Mouse (Mus musculus) forebrain, embryonic 15.5 days (tissue): ENCODE data around the gene Dip2b. TPM values are rescaled to one million over a fixed set of nuclear protein-coding genes. Genes with fewer than 3 reads are reported as not detected.

Experiments used
- ATAC-seq: fragments of 200-750 bp; cut with Nextera tagmentation; replicated peaks from 2 replicates; pipeline ENCODE4 v1.8.0; 2017; ENCODE audit warnings: mild to moderate bottlenecking, moderate TSS enrichment, moderate library complexity
- H3K27ac ChIP-seq: fragments of 300-500 bp; sonication (generic); replicated peaks from 2 replicates; pipeline ENCODE4 v1.5.1; 2015; ENCODE audit warnings: mild to moderate bottlenecking, inconsistent platforms
- H3K27me3 ChIP-seq: fragments of 300-500 bp; sonication (generic); 2 replicates; pipeline ENCODE4 v1.6.1; 2015; ENCODE audit warnings: inconsistent platforms
- H3K36me3 ChIP-seq: fragments of 300-500 bp; sonication (generic); 2 replicates; pipeline ENCODE4 v1.6.1; 2015; ENCODE audit warnings: mild to moderate bottlenecking, inconsistent platforms
- H3K4me1 ChIP-seq: fragments of 300-500 bp; sonication (generic); 2 replicates; pipeline ENCODE4 v1.6.1; 2015; ENCODE audit warnings: inconsistent platforms
- H3K4me2 ChIP-seq: fragments of 300-500 bp; sonication (generic); replicated peaks from 2 replicates; pipeline ENCODE4 v1.6.1; 2015; ENCODE audit warnings: mild to moderate bottlenecking, inconsistent platforms
- H3K4me3 ChIP-seq: fragments of 300-500 bp; sonication (generic); 2 replicates; pipeline ENCODE4 v1.5.1; 2015; ENCODE audit warnings: mild to moderate bottlenecking, inconsistent platforms
- H3K9ac ChIP-seq: fragments of 300-500 bp; sonication (generic); replicated peaks from 2 replicates; pipeline ENCODE4 v1.6.1; 2015; ENCODE audit warnings: mild to moderate bottlenecking, inconsistent platforms
- H3K9me3 ChIP-seq: fragments of 300-500 bp; sonication (generic); 2 replicates; pipeline ENCODE4 v1.6.1; 2016; ENCODE audit warnings: inconsistent platforms
- WGBS: fragments of 180-500 bp; shearing (Covaris S2); methylation state at CpG from one replicate; pipeline ENCODE4 v1.1.7; 2015; ENCODE audit warnings: mixed read lengths; 5-methylcytosine and 5-hydroxymethylcytosine counted together
- polyA plus RNA-seq: library from polyadenylated mRNA; unstranded; fragments of >200 nt; fragmentation: Nextera tagmentation; extraction: Ambion mirVana; gene quantifications from 2 replicates; pipeline ENCODE4 v1.2.1, GENCODE M21; 2015

The Dip2b gene
- polyA plus RNA-seq, 1 experiment from 2014 or later, result 20.2 TPM

- H3K4me2 ChIP-seq, result no peak overlapping the region
- H3K9ac ChIP-seq, result no peak overlapping the region
- no peaks in the 10 kb centered on the region for H3K4me1 ChIP-seq
- peaks cover 62% of the 10 kb centered on the region for H3K36me3 ChIP-seq
- 93% methylated on average over 3 of the region's 3 CpGs for WGBS
- H3K27me3 ChIP-seq, result no peaks in the 10 kb centered on the region
- H3K27ac ChIP-seq, result no peak overlapping the region
- ATAC-seq, result no peak
- no peaks in the 10 kb centered on the region for H3K9me3 ChIP-seq
- no peak overlapping the region for H3K4me3 ChIP-seq
Observed at GRCm38 (mm10) chr15:100177167-100177566, 138.7 kb downstream of the Dip2b start.

- Histone ChIP-seq H3K9ac (no peak overlapping the region), H3K4me3 (no peak overlapping the region), H3K27me3 (no peaks in the 10 kb centered on the region), H3K9me3 (no peaks in the 10 kb centered on the region), H3K27ac (no peak overlapping the region), H3K4me1 (no peaks in the 10 kb centered on the region), H3K36me3 (peaks cover 62% of the 10 kb centered on the region), H3K4me2 (no peak overlapping the region)
- no peak for ATAC-seq
- 92% methylated on average over 9 of the region's 9 CpGs for WGBS
Observed at GRCm38 (mm10) chr15:100177575-100177974, 139.1 kb downstream of the Dip2b start.

DNA sequence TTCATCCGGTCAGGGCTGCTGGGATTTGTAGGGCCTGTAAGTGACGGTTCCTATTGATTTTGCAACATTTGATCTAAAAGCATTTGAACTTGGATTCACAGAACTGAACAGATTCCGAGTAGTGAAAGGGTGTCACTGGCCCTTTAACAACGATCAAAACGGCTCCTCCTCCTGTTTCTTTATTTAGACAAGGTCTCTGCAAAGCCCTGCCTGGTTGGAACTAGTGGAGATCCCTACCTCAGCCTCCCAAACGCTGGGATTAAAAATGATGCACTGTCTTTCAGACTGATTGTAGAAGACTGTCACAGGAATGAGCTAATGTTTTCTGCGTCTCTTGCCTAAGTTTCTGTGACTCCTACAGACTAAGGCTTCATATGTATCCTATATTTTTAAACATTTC lies 140.0 kb downstream of the Dip2b start:
- no peak overlapping the region for H3K4me3 ChIP-seq
- no peak overlapping the region for H3K4me2 ChIP-seq
- H3K9ac ChIP-seq, result no peak overlapping the region
- ATAC-seq, result no peak
- no peaks in the 10 kb centered on the region for H3K4me1 ChIP-seq
- peaks cover 58% of the 10 kb centered on the region for H3K36me3 ChIP-seq
- no peak overlapping the region for H3K27ac ChIP-seq
- no peaks in the 10 kb centered on the region for H3K27me3 ChIP-seq
- no peaks in the 10 kb centered on the region for H3K9me3 ChIP-seq
- WGBS, result 72% methylated on average over 7 of the region's 7 CpGs

- H3K36me3 ChIP-seq, result peaks cover 53% of the 10 kb centered on the region
- H3K4me1 ChIP-seq, result no peaks in the 10 kb centered on the region
- no peaks in the 10 kb centered on the region for H3K9me3 ChIP-seq
- H3K4me2 ChIP-seq, result no peak overlapping the region
- WGBS, result 90% methylated on average over 6 of the region's 6 CpGs
- no peaks in the 10 kb centered on the region for H3K27me3 ChIP-seq
- H3K27ac ChIP-seq, result no peak overlapping the region
- ATAC-seq, result no peak
- no peak overlapping the region for H3K4me3 ChIP-seq
- H3K9ac ChIP-seq, result no peak overlapping the region
Observed at GRCm38 (mm10) chr15:100179685-100180084, 141.2 kb downstream of the Dip2b start.

DNA sequence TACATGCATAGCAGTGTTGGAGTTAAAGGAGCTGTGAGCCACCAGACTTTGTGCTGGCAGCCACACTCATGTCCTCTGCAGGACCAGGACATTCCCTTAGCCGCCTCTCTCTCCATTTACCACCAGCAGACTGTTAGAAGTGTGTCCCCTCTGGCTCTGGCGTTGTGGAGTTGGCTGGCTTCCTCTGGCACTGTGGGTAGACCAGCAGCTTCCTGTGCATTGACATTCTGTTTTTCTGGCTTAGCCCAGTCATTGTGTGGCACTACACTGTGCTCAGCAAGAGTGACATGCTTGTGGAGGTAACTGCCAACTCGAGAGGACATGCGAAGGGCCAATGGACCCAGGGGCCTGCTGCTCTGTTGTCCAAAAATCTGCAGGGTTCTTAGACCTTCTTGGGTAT lies 141.8 kb downstream of the Dip2b start:
- Histone ChIP-seq H3K4me1 (no peaks in the 10 kb centered on the region), H3K36me3 (peaks cover 50% of the 10 kb centered on the region), H3K9me3 (no peaks in the 10 kb centered on the region), H3K4me2 (no peak overlapping the region), H3K4me3 (no peak overlapping the region), H3K27ac (no peak overlapping the region), H3K9ac (no peak overlapping the region), H3K27me3 (no peaks in the 10 kb centered on the region)
- 0 out of 2 replicates have a peak, but pooled peaks have one; percentile 38 for ATAC-seq
- 84% methylated on average over 4 of the region's 4 CpGs for WGBS

DNA sequence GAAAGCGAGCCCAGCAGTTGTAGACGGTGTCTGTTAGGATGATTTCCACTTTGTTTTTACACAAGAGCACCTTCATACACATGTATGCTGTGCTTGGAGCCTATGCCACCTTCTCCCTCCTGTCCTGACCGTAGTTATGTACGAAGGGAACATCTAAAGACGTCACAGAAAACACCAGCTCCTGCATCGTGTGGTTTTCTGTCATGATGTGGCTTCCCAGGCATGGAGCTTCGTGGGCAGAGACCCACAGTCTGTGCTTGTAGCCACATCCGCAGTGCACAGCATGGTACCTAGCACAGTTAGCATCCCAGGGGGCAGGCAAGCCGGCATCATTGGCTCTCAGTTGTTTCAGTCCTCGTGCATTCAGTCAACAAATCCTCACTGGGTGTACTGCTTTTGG lies 143.4 kb downstream of the Dip2b start:
- H3K4me3 ChIP-seq, result no peak overlapping the region
- 88% methylated on average over 10 of the region's 10 CpGs for WGBS
- H3K27ac ChIP-seq, result no peak overlapping the region
- ATAC-seq, result no peak
- no peaks in the 10 kb centered on the region for H3K27me3 ChIP-seq
- no peak overlapping the region for H3K9ac ChIP-seq
- no peak overlapping the region for H3K4me2 ChIP-seq
- H3K4me1 ChIP-seq, result no peaks in the 10 kb centered on the region
- H3K9me3 ChIP-seq, result no peaks in the 10 kb centered on the region
- peaks cover 62% of the 10 kb centered on the region for H3K36me3 ChIP-seq

DNA sequence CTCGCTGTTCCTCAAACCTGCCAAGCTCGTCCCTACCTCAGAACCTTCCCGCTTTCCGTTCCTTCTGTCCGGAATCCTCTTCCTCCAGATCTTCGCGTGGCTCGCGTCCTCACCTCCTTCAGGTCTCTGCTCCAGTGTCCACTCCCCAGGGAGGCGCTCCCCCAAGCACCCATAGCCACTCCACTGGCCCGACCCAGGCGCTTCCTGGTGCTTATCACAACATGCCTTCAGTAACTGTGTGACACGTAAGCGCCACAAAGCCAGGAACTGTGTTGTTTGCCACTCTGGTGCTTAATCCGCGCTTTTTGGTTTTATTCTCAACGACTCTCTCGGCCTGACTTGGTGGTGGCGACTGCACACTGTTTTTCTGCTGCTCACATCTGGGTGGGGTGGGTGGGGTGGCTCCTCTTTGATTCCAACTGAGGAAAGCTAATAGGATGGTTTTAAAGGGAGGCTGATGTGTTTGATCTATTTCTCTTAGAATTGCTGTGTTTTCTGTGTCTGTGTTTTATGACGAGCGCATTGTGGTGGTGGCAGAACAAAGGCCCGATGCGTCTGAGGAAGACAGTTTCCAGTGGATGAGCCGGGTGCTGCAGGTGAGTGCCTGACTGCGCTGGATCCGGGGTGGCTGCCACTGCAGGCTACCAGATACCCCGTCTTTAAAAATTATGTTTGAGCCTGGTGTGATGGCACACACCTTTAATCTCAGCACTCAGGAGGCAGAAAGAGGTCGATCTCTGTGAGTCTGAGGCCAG lies 144.2 kb downstream of the Dip2b start:
- Histone ChIP-seq H3K27me3 (no peaks in the 10 kb centered on the region), H3K27ac (no peak overlapping the region), H3K36me3 (peaks cover 71% of the 10 kb centered on the region), H3K4me2 (no peak overlapping the region), H3K4me1 (no peaks in the 10 kb centered on the region), H3K9ac (no peak overlapping the region), H3K9me3 (no peaks in the 10 kb centered on the region), H3K4me3 (no peak overlapping the region)
- no peak for ATAC-seq
- 90% methylated on average over 28 of the region's 28 CpGs for WGBS

DNA sequence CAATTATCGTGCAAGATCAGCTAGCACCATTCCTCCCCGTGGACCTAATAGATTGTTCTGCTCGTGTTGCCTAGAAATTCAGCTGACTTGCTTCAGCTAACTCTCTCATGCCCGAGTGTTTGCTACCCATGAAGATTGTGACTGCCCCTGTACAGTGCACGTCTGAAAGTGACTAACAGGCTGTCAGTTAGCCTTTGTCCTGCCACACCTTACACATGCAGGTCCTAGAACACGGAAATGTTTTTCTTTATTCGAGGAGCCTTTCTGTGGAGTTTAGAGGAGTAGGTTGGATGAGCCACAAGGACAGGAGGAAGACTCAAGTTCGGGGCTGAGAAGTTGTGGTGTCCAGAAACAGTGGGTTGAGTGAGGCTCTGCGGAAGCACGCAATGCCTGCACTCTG lies 145.0 kb downstream of the Dip2b start:
- Histone ChIP-seq H3K36me3 (peaks cover 67% of the 10 kb centered on the region), H3K4me1 (no peaks in the 10 kb centered on the region), H3K27ac (no peak overlapping the region), H3K27me3 (no peaks in the 10 kb centered on the region), H3K9me3 (no peaks in the 10 kb centered on the region), H3K9ac (no peak overlapping the region), H3K4me2 (no peak overlapping the region), H3K4me3 (no peak overlapping the region)
- WGBS, result 92% methylated on average over 10 of the region's 10 CpGs
- ATAC-seq, result no peak

- Histone ChIP-seq H3K4me3 (no peak overlapping the region), H3K27ac (no peak overlapping the region), H3K27me3 (no peaks in the 10 kb centered on the region), H3K36me3 (peaks cover 64% of the 10 kb centered on the region), H3K4me1 (no peaks in the 10 kb centered on the region), H3K9me3 (no peaks in the 10 kb centered on the region), H3K9ac (no peak overlapping the region), H3K4me2 (no peak overlapping the region)
- WGBS, result 87% methylated on average over 5 of the region's 5 CpGs
- no peak for ATAC-seq
Observed at GRCm38 (mm10) chr15:100184821-100185496, 146.5 kb downstream of the Dip2b start.

DNA sequence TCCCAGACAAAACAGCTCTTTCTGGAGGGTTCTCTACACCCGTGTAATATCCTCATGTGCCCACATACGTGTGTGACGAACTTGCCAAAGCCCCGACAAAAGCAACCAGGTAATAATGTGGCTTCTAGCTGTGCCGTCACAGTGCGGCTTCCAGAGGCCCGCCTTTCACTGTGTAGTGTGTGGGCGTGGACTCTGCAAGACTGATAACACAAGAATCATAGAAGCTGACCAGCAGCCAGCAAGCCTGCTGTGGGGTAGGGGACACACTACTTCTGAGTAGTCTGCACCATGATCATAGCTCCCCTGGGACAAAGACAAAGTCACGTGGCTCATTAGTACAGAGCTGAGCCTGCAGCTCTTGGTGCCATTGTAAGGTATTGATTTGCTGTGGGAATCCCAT lies 147.8 kb downstream of the Dip2b start:
- H3K9ac ChIP-seq, result no peak overlapping the region

GRCm38 (mm10) chr15:100186882-100187672 lies 148.6 kb downstream of the Dip2b start:
- ATAC-seq, result no peak
- no peaks in the 10 kb centered on the region for H3K9me3 ChIP-seq
- H3K27me3 ChIP-seq, result no peaks in the 10 kb centered on the region
- H3K4me3 ChIP-seq, result no peak overlapping the region
- no peak overlapping the region for H3K9ac ChIP-seq
- WGBS, result 92% methylated on average over 8 of the region's 8 CpGs
- H3K4me2 ChIP-seq, result no peak overlapping the region
- H3K36me3 ChIP-seq, result peaks cover 70% of the 10 kb centered on the region
- H3K4me1 ChIP-seq, result no peaks in the 10 kb centered on the region
- no peak overlapping the region for H3K27ac ChIP-seq

More for the DNA sequence above, 147.8 kb downstream of the Dip2b start:
- Histone ChIP-seq H3K9me3 (no peaks in the 10 kb centered on the region), H3K27me3 (no peaks in the 10 kb centered on the region), H3K27ac (no peak overlapping the region), H3K36me3 (peaks cover 69% of the 10 kb centered on the region), H3K4me1 (no peaks in the 10 kb centered on the region), H3K4me2 (no peak overlapping the region), H3K4me3 (no peak overlapping the region)
- ATAC-seq, result no peak
- WGBS, result 89% methylated on average over 9 of the region's 9 CpGs

GRCm38 (mm10) chr15:100188542-100188941 lies 150.1 kb downstream of the Dip2b start:
- 95% methylated on average over 5 of the region's 5 CpGs for whole genome bisulfite sequencing
- Histone ChIP-seq H3K27ac (no peak overlapping the region), H3K36me3 (peaks cover 74% of the 10 kb centered on the region), H3K9ac (no peak overlapping the region), H3K9me3 (no peaks in the 10 kb centered on the region), H3K4me1 (no peaks in the 10 kb centered on the region), H3K4me2 (no peak overlapping the region), H3K27me3 (no peaks in the 10 kb centered on the region), H3K4me3 (no peak overlapping the region)
- ATAC-seq, result no peak
